Mouse (Mus musculus) thymus, adult 2 months (tissue): ENCODE data around the gene Gfral. TPM values are rescaled to one million over a fixed set of nuclear protein-coding genes. Genes with fewer than 3 reads are reported as not detected.

ENCODE experiments used
- DNase-seq: peaks from one replicate; pipeline ENCODE4 v3.0.0; 2021
- H3K27ac ChIP-seq: fragments of 200-500 bp; 2 replicates; pipeline ENCODE4 v1.5.1; 2012; ENCODE audit warnings: low read length, control low read depth; ENCODE audit not compliant: control insufficient read depth, insufficient read depth
- H3K27me3 ChIP-seq: fragments of 200-500 bp; 2 replicates; pipeline ENCODE4 v1.6.1; 2012; ENCODE audit warnings: mild to moderate bottlenecking, low read length, moderate library complexity, mixed read lengths; ENCODE audit not compliant: control insufficient read depth, insufficient read depth
- H3K36me3 ChIP-seq: fragments of 200-500 bp; 2 replicates; pipeline ENCODE4 v1.6.1; 2012; ENCODE audit warnings: mild to moderate bottlenecking, low read length, moderate library complexity; ENCODE audit not compliant: control insufficient read depth, insufficient read depth
- H3K4me1 ChIP-seq: fragments of 200-500 bp; replicated peaks from 2 replicates; pipeline ENCODE4 v1.6.1; 2012; ENCODE audit warnings: low read length; ENCODE audit not compliant: control insufficient read depth, insufficient read depth
- H3K4me3 ChIP-seq: fragments of 200-500 bp; 2 replicates; pipeline ENCODE4 v1.5.1; 2012; ENCODE audit warnings: mild to moderate bottlenecking, low read length, control low read depth, moderate library complexity; ENCODE audit not compliant: control insufficient read depth, insufficient read depth
- CTCF ChIP-seq: fragments of 200-500 bp; IDR thresholded peaks from 2 replicates; pipeline ENCODE4 v1.5.1; 2012; ENCODE audit warnings: mild to moderate bottlenecking, control low read depth, low read length, moderate library complexity, borderline replicate concordance; ENCODE audit not compliant: control insufficient read depth, poor library complexity, insufficient read depth; ENCODE audit errors: extremely low read depth
- POLR2A ChIP-seq: fragments of 200-500 bp; IDR thresholded peaks from 2 replicates; pipeline ENCODE4 v1.6.1; 2012; ENCODE audit warnings: mild to moderate bottlenecking, low read length, control low read depth, moderate library complexity; ENCODE audit not compliant: control insufficient read depth, poor library complexity, insufficient read depth; ENCODE audit errors: extremely low read depth
- WGBS: fragments of 180-500 bp; shearing (Covaris S2); methylation state at CpG from one replicate; pipeline ENCODE4 v1.1.7; 2018; 5-methylcytosine and 5-hydroxymethylcytosine counted together
- polyA plus RNA-seq: library from polyadenylated mRNA; depleted of rRNA; stranded (reverse); fragments of >200 nt; gene quantifications from 2 replicates; pipeline ENCODE4 v1.2.3, GENCODE M21; 2012

Gfral gene
- polyA plus RNA-seq, 1 experiment = not detected

DNA sequence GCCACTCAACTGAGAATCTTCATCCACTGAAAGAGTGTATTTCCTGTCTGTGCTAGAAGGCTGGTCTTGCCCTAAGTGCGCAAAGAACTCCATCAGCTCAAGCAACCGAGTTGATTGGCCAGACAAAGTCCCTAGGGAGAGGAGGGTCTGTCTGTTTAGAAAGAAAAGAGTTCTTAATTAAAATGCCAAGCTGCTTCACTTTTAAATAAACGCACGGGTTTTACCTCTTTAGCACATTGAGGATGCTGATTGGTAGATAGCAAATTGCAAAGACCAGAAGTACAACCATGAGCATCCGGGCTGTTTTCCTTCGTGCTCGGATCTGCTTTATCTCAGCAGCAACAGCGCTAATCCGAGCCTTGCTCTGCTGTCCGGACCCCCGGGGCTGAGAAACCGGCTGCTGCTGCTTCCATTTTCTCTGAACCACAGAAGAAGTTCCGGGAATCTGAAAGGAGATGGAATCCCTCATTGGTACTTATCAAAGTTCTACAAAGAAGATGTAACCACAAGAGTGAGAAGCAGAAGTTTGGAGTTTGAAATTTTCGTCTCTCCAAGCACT lies 22.6 kb upstream of the Gfral start:
- no peak for DNase-seq
- Histone ChIP-seq H3K4me3 (no peak overlapping the region), H3K36me3 (no peaks in the 10 kb centered on the region), H3K27me3 (no peaks in the 10 kb centered on the region), H3K4me1 (0 out of 2 replicates have a peak, but pooled peaks cover 2% of the 10 kb centered on the region), H3K27ac (no peak overlapping the region)
- WGBS = 7% methylated on average over 14 of the region's 14 CpGs
- TF ChIP-seq CTCF (no peak), POLR2A (no peak)

DNA sequence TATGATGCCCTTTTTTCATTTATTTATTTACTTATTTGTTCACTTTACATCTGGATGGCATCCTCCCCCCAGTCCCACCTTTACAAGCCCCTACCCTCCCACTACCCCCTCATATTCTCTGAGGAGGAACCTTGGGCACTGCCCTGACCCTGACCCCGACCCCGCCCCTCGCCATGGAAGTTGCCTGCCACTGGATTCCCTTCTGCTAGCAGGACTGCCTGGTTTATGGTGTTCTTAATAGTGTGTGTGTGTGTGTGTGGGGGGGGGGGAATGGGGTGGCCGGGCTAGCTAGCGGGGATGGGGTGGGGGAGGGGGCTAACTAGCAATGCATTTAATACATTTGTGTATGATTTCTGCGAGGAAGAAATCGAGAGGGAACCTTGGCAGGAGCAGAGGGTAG lies 21.4 kb upstream of the Gfral start:
- Histone ChIP-seq H3K4me3 (no peak overlapping the region), H3K27ac (no peak overlapping the region), H3K36me3 (no peaks in the 10 kb centered on the region), H3K27me3 (no peaks in the 10 kb centered on the region), H3K4me1 (0 out of 2 replicates have a peak, but pooled peaks cover 2% of the 10 kb centered on the region)
- 87% methylated on average over 7 of the region's 7 CpGs for WGBS
- no peak for DNase-seq
- no peak for TF ChIP-seq POLR2A
- TF ChIP-seq CTCF = no peak

- TF ChIP-seq CTCF = no peak
- no peak for TF ChIP-seq POLR2A
- H3K36me3 ChIP-seq = no peaks in the 10 kb centered on the region
- 7% methylated on average over 11 of the region's 11 CpGs for WGBS
- H3K4me1 ChIP-seq = no peaks in the 10 kb centered on the region
- H3K27me3 ChIP-seq = no peaks in the 10 kb centered on the region
- no peak for DNase-seq
- H3K4me3 ChIP-seq = no peak overlapping the region
- H3K27ac ChIP-seq = no peak overlapping the region
Observed at GRCm38 (mm10) chr9:76230400-76230799, 16.9 kb upstream of the Gfral start.

GRCm38 (mm10) chr9:76217178-76217975 lies 3.9 kb upstream of the Gfral start:
- Histone ChIP-seq H3K36me3 (no peaks in the 10 kb centered on the region), H3K27ac (no peak overlapping the region), H3K4me1 (no peaks in the 10 kb centered on the region), H3K27me3 (no peaks in the 10 kb centered on the region), H3K4me3 (no peak overlapping the region)
- TF ChIP-seq POLR2A (no peak), CTCF (no peak)
- no peak for DNase-seq
- 80% methylated on average over 4 of the region's 4 CpGs for WGBS

- Histone ChIP-seq H3K4me3 (no peak overlapping the region), H3K36me3 (no peaks in the 10 kb centered on the region), H3K27ac (no peak overlapping the region), H3K27me3 (no peaks in the 10 kb centered on the region), H3K4me1 (no peaks in the 10 kb centered on the region)
- no peak for DNase-seq
- 79% methylated on average over 4 of the region's 4 CpGs for WGBS
- TF ChIP-seq CTCF (no peak), POLR2A (no peak)
Observed at GRCm38 (mm10) chr9:76214678-76215077, 1.2 kb upstream of the Gfral start.

DNA sequence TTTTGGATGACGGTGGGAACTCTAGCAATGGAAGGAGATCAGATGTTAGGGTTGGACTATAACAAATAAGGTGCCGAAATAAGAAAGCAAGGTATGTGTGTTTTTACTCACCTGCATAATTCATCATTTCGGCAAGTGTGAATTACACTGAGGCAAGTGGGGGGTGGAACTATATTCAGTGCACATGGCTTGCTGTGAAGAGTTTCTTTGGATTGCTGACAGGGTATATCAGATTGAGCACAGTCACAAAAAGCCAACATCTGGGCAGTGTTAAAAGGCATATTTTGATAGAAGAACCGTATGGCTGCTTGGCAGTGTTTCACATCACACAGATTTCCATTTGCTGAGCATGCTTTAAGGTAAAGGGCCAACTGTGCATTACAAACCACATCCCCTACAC lies 16.5 kb downstream of the Gfral start:
- H3K36me3 ChIP-seq = no peaks in the 10 kb centered on the region
- no peaks in the 10 kb centered on the region for H3K27me3 ChIP-seq
- no peak overlapping the region for H3K4me3 ChIP-seq
- no peak for DNase-seq
- H3K27ac ChIP-seq = no peak overlapping the region
- H3K4me1 ChIP-seq = no peaks in the 10 kb centered on the region
- 92% methylated on average over 4 of the region's 4 CpGs for WGBS
- no peak for TF ChIP-seq CTCF
- no peak for TF ChIP-seq POLR2A

DNA sequence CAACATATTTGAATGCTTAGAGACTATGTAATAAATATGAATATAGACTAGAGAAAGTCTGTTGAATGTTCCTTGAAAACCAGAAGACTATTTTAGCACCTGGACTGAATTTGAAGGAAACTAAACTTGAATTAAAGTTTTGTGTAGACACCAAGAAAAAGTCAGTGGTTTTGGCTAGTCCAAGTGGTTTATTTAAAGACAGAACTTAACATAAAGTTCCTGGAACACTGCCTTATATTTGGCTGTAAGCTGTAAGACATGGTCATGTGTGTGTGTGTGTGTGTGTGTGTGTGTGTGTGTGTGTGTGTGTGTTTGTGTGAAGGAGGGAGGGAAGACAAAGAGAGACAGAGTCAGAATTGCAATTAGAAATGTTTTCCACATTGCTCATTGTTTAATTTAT lies 34.2 kb downstream of the Gfral start:
- TF ChIP-seq CTCF (no peak), POLR2A (no peak)
- no peaks in the 10 kb centered on the region for H3K36me3 ChIP-seq
- no peaks in the 10 kb centered on the region for H3K4me1 ChIP-seq
- H3K27ac ChIP-seq = no peak overlapping the region
- no peak for DNase-seq
- H3K4me3 ChIP-seq = no peak overlapping the region
- no peaks in the 10 kb centered on the region for H3K27me3 ChIP-seq
